Mouse (Mus musculus): ENCODE results near the gene Dennd1a. TPM values are rescaled to one million over a fixed set of nuclear protein-coding genes. Genes with fewer than 3 reads are reported as not detected.

The Dennd1a gene
- polyA plus RNA-seq, 1 experiment from 2014 or later: 10.9 TPM

DNA sequence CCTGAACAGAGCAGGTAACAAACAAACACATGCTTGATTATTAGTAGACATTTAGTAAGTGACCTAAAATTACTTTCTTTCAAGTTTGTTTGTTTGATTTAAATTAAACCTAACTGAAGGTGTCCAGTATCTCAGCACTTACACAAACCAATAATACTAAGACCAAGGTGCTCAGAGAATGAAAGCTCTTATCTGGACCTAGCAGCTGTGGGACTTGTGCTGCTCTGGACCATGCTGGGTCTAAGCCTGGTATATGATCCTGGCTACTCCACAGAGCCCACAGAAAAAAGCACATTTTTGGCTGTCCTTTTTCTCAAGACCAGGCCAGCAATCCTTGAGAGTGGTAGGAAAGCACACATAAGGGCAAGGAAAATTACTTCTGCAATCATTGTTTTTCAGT lies 193.2 kb downstream of the Dennd1a start:
- Histone ChIP-seq H3K4me2 (ENCODE audit: low read depth, low read length) (no peak overlapping the region), H3K9ac (ENCODE audit: low read depth, low read length) (no peak overlapping the region), H3K4me1 (ENCODE audit: control insufficient read depth, insufficient read depth, low read length) (peaks cover under 1% of the 10 kb centered on the region; the same call in 1 of the 2 replicates), H3K4me3 (ENCODE audit: low read depth, low read length) (no peak overlapping the region), H3K27ac (replicated peaks; ENCODE audit: low read depth, low read length) (no peak overlapping the region), H3K36me3 (ENCODE audit: control insufficient read depth, insufficient read depth, low read length) (no peaks in the 10 kb centered on the region), H3K9me3 (ENCODE audit: control insufficient read depth, low read length) (no peaks in the 10 kb centered on the region), H3K27me3 (replicated peaks; ENCODE audit: control insufficient read depth, insufficient read depth, low read length) (no peaks in the 10 kb centered on the region)
- no peak for ATAC-seq (ENCODE audit: low read depth)
- DNase-seq (ENCODE audit: low spot score): no peak

DNA sequence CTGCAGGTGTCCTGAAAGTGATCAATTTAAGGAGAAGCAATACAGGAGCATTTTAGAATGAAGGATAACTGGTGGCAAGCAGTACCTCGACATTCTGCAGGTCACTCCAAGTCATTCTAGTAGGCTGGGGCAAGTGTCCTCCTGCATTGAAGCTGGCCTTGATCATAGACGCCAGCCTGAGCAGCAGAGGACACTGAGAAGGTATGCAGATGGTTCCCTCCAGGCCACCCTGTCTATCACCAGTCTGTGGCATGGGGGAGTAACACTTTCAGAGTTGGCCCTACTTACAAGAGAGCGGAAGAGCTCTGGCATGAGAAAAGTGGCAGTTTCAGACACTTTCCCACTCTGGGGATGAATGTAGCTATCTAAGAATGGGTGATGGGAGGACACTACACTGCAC lies 193.9 kb downstream of the Dennd1a start:
- no peak for DNase-seq (ENCODE audit: low spot score)
- ATAC-seq (ENCODE audit: low read depth): no peak

DNA sequence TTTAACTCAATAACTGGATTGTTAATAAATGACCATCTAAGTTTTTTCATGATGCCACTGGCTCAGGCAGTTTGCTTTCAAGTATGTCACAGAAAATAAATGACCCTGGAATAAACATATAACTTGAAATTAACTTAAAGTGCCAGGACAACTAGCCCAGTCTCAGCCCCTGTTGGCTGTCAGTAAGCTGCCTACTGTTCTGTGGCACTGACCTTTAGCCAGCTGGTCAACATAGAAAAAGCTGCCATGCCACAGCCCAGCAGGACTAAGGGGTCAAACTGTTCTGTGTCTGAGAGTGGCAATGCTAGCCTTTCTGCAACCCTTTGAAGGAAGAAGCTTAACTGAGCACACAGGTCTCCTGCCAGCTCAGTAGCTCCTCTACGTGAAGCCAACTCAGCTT lies 198.8 kb downstream of the Dennd1a start:
- Histone ChIP-seq H3K4me2 (ENCODE audit: low read depth, low read length) (no peak overlapping the region), H3K27ac (replicated peaks; ENCODE audit: low read depth, low read length) (no peak overlapping the region), H3K9ac (ENCODE audit: low read depth, low read length) (no peak overlapping the region), H3K9me3 (ENCODE audit: control insufficient read depth, low read length) (no peaks in the 10 kb centered on the region), H3K4me3 (ENCODE audit: low read depth, low read length) (no peak overlapping the region), H3K27me3 (replicated peaks; ENCODE audit: control insufficient read depth, insufficient read depth, low read length) (no peaks in the 10 kb centered on the region), H3K4me1 (ENCODE audit: control insufficient read depth, insufficient read depth, low read length) (no peaks in the 10 kb centered on the region), H3K36me3 (ENCODE audit: control insufficient read depth, insufficient read depth, low read length) (no peaks in the 10 kb centered on the region)
- ATAC-seq (ENCODE audit: low read depth) (no peak), DNase-seq (ENCODE audit: low spot score) (no peak)
- WGBS: 94% methylated on average over 1 of the region's 1 CpGs

More for the DNA sequence above, 193.9 kb downstream of the Dennd1a start:
- Histone ChIP-seq H3K27ac (replicated peaks; ENCODE audit: low read depth, low read length) (no peak overlapping the region), H3K36me3 (ENCODE audit: control insufficient read depth, insufficient read depth, low read length) (no peaks in the 10 kb centered on the region), H3K27me3 (replicated peaks; ENCODE audit: control insufficient read depth, insufficient read depth, low read length) (no peaks in the 10 kb centered on the region), H3K4me1 (ENCODE audit: control insufficient read depth, insufficient read depth, low read length) (no peaks in the 10 kb centered on the region), H3K4me2 (ENCODE audit: low read depth, low read length) (no peak overlapping the region), H3K9ac (ENCODE audit: low read depth, low read length) (no peak overlapping the region), H3K4me3 (ENCODE audit: low read depth, low read length) (no peak overlapping the region), H3K9me3 (ENCODE audit: control insufficient read depth, low read length) (no peaks in the 10 kb centered on the region)
- 64% methylated on average over 3 of the region's 3 CpGs for WGBS

- H3K4me2 ChIP-seq (ENCODE audit: low read depth, low read length): no peak overlapping the region
- no peaks in the 10 kb centered on the region for H3K27me3 ChIP-seq (replicated peaks; ENCODE audit: control insufficient read depth, insufficient read depth, low read length)
- no peaks in the 10 kb centered on the region for H3K9me3 ChIP-seq (ENCODE audit: control insufficient read depth, low read length)
- 86% methylated on average over 2 of the region's 2 CpGs for WGBS
- no peak overlapping the region for H3K27ac ChIP-seq (replicated peaks; ENCODE audit: low read depth, low read length)
- ATAC-seq (ENCODE audit: low read depth) (no peak), DNase-seq (ENCODE audit: low spot score) (no peak)
- no peaks in the 10 kb centered on the region for H3K36me3 ChIP-seq (ENCODE audit: control insufficient read depth, insufficient read depth, low read length)
- H3K9ac ChIP-seq (ENCODE audit: low read depth, low read length): no peak overlapping the region
- no peak overlapping the region for H3K4me3 ChIP-seq (ENCODE audit: low read depth, low read length)
- H3K4me1 ChIP-seq (ENCODE audit: control insufficient read depth, insufficient read depth, low read length): no peaks in the 10 kb centered on the region
Observed at GRCm38 (mm10) chr2:38085058-38085457, 202.1 kb downstream of the Dennd1a start.

DNA sequence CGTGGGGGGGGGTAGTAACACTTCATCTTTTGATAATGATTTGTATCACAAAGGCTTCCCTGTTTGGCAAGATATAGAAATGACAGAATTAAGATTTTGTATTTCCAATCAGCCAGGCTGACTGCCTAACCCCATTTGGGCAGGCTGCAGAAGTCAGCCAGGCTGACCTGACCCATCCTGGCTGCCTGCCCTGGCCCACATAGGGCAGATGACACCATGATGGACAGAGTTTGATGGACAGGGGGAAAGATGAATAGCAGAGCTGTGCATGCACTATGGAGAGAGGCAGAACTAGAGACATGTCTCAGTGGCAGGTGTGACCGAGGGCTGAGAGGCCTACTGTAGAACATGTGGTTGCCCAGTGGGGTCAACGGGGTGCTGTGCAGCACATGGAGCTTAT lies 203.9 kb downstream of the Dennd1a start:
- no peak for ATAC-seq (ENCODE audit: low read depth)

DNA sequence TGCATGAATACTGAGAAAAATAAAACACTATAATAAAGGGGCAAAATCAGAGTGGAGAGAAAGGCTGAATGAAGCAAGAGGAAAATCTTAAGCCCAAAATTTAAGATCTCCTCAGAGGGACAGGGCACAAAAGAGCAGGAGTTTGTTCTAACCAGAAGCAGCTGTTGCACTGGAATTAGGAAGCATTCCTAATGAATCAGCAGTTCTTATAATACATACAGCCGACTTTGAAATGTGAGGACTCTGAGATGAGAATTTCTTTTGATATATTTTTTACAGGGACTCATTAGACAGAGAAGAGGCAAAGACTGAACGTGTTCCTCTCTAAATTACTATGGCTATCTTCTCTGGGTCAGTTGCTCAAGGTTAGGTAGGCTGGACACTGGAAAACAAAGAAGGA lies 212.7 kb downstream of the Dennd1a start:
- H3K9ac ChIP-seq (ENCODE audit: low read depth, low read length): no peak overlapping the region
- no peaks in the 10 kb centered on the region for H3K9me3 ChIP-seq (ENCODE audit: control insufficient read depth, low read length)
- H3K4me1 ChIP-seq (ENCODE audit: control insufficient read depth, insufficient read depth, low read length): peaks cover 13% of the 10 kb centered on the region; the same call in 1 of the 2 replicates
- H3K27ac ChIP-seq (replicated peaks; ENCODE audit: low read depth, low read length): peak overlapping the region; percentile 28; the same call in 1 of the 2 replicates
- no peak overlapping the region for H3K4me3 ChIP-seq (ENCODE audit: low read depth, low read length)
- H3K36me3 ChIP-seq (ENCODE audit: control insufficient read depth, insufficient read depth, low read length): no peaks in the 10 kb centered on the region
- no peak for ATAC-seq (ENCODE audit: low read depth)
- DNase-seq (ENCODE audit: low spot score): peak; percentile 66
- H3K4me2 ChIP-seq (ENCODE audit: low read depth, low read length): no peak overlapping the region; the same call in 1 of the 2 replicates
- WGBS: 19% methylated on average over 2 of the region's 2 CpGs
- H3K27me3 ChIP-seq (replicated peaks; ENCODE audit: control insufficient read depth, insufficient read depth, low read length): no peaks in the 10 kb centered on the region

More for the DNA sequence above, 203.9 kb downstream of the Dennd1a start:
- WGBS: 85% methylated on average over 3 of the region's 3 CpGs
- DNase-seq (ENCODE audit: low spot score): no peak
- H3K36me3 ChIP-seq (ENCODE audit: control insufficient read depth, insufficient read depth, low read length): no peaks in the 10 kb centered on the region
- no peak overlapping the region for H3K9ac ChIP-seq (ENCODE audit: low read depth, low read length)
- no peaks in the 10 kb centered on the region for H3K9me3 ChIP-seq (ENCODE audit: control insufficient read depth, low read length)
- H3K27ac ChIP-seq (replicated peaks; ENCODE audit: low read depth, low read length): no peak overlapping the region
- no peak overlapping the region for H3K4me2 ChIP-seq (ENCODE audit: low read depth, low read length)
- no peak overlapping the region for H3K4me3 ChIP-seq (ENCODE audit: low read depth, low read length)
- no peaks in the 10 kb centered on the region for H3K27me3 ChIP-seq (replicated peaks; ENCODE audit: control insufficient read depth, insufficient read depth, low read length)
- H3K4me1 ChIP-seq (ENCODE audit: control insufficient read depth, insufficient read depth, low read length): no peaks in the 10 kb centered on the region

DNA sequence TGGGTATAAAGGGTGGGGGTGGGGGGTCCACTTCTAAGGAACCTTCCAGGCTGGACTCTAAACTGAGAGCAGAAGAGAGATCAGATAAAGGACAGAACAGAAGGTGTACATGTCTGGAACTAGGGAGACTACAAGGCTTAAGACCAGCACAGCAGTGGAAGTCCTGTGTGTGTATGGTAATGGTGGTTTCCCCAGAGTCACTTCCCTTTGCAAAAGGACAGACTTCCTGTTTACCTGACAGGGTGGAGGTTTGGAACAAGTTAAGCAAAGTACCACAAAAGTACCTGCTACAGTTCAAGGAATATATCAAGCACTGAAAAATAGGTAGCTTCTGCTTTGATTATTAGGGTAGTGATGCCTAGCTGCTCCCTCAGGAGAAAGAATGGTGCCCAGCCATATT lies 215.1 kb downstream of the Dennd1a start:
- no peak for DNase-seq (ENCODE audit: low spot score)
- no peak for ATAC-seq (ENCODE audit: low read depth)

DNA sequence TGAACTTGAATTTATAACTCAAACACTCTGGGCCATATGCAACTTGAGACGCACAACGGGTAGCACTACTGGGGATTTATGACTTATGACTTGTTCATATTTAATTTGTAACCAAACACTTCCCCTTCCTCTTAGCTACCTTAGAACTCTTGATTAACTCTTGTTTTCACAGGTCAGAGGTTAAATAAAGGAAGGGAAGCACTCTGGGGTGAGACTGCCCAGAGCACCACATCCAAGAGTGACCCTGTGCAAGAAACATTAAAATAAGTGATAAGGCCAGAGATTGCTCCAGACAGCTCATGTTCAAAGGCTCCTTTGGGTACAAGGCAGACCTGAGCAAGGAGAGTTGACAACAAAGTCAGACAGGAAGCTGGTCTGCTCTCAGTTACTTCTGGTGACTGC lies 219.0 kb downstream of the Dennd1a start:
- H3K27ac ChIP-seq (replicated peaks; ENCODE audit: low read depth, low read length): no peak overlapping the region
- WGBS: 14% methylated on average over 2 of the region's 2 CpGs
- 0 out of 2 replicates have a peak, but pooled peaks cover 5% of the 10 kb centered on the region for H3K4me1 ChIP-seq (ENCODE audit: control insufficient read depth, insufficient read depth, low read length)
- H3K9me3 ChIP-seq (ENCODE audit: control insufficient read depth, low read length): no peaks in the 10 kb centered on the region
- ATAC-seq (ENCODE audit: low read depth) (no peak), DNase-seq (ENCODE audit: low spot score) (no peak)
- no peaks in the 10 kb centered on the region for H3K36me3 ChIP-seq (ENCODE audit: control insufficient read depth, insufficient read depth, low read length)
- H3K4me2 ChIP-seq (ENCODE audit: low read depth, low read length): no peak overlapping the region
- H3K9ac ChIP-seq (ENCODE audit: low read depth, low read length): no peak overlapping the region
- no peaks in the 10 kb centered on the region for H3K27me3 ChIP-seq (replicated peaks; ENCODE audit: control insufficient read depth, insufficient read depth, low read length)
- no peak overlapping the region for H3K4me3 ChIP-seq (ENCODE audit: low read depth, low read length)

More for the DNA sequence above, 215.1 kb downstream of the Dennd1a start:
- Histone ChIP-seq H3K9me3 (ENCODE audit: control insufficient read depth, low read length) (no peaks in the 10 kb centered on the region), H3K27me3 (replicated peaks; ENCODE audit: control insufficient read depth, insufficient read depth, low read length) (no peaks in the 10 kb centered on the region), H3K4me3 (ENCODE audit: low read depth, low read length) (no peak overlapping the region), H3K36me3 (ENCODE audit: control insufficient read depth, insufficient read depth, low read length) (no peaks in the 10 kb centered on the region), H3K27ac (replicated peaks; ENCODE audit: low read depth, low read length) (no peak overlapping the region), H3K9ac (ENCODE audit: low read depth, low read length) (no peak overlapping the region), H3K4me2 (ENCODE audit: low read depth, low read length) (no peak overlapping the region), H3K4me1 (ENCODE audit: control insufficient read depth, insufficient read depth, low read length) (peaks cover 18% of the 10 kb centered on the region; the same call in 1 of the 2 replicates)

- H3K4me2 ChIP-seq (ENCODE audit: low read depth, low read length): no peak overlapping the region
- H3K4me1 ChIP-seq (ENCODE audit: control insufficient read depth, insufficient read depth, low read length): 0 out of 2 replicates have a peak, but pooled peaks cover 5% of the 10 kb centered on the region
Observed at GRCm38 (mm10) chr2:38065914-38066313, 221.3 kb downstream of the Dennd1a start.

More at GRCm38 (mm10) chr2:38065914-38066313, 221.3 kb downstream of the Dennd1a start:
- no peaks in the 10 kb centered on the region for H3K9me3 ChIP-seq (ENCODE audit: control insufficient read depth, low read length)
- no peak overlapping the region for H3K4me3 ChIP-seq (ENCODE audit: low read depth, low read length)
- WGBS: 76% methylated on average over 1 of the region's 1 CpGs
- no peak for DNase-seq (ENCODE audit: low spot score)
- no peak overlapping the region for H3K9ac ChIP-seq (ENCODE audit: low read depth, low read length)
- H3K27me3 ChIP-seq (replicated peaks; ENCODE audit: control insufficient read depth, insufficient read depth, low read length): no peaks in the 10 kb centered on the region
- H3K36me3 ChIP-seq (ENCODE audit: control insufficient read depth, insufficient read depth, low read length): no peaks in the 10 kb centered on the region
- ATAC-seq (ENCODE audit: low read depth): no peak
- H3K27ac ChIP-seq (replicated peaks; ENCODE audit: low read depth, low read length): no peak overlapping the region
